Mouse (Mus musculus): ENCODE measurements around the gene Sec22b. TPM values are rescaled to one million over a fixed set of nuclear protein-coding genes. Genes with fewer than 3 reads are reported as not detected.

Sec22b gene
- polyA plus RNA-seq, 1 experiment = 65.8 TPM

GRCm38 (mm10) chr3:97972707-97973106 lies 71.7 kb downstream of the Sec22b start:
- DNase-seq (ENCODE audit: extremely low spot score in 1 of 2, low spot score in 1 of 2) = no peak

Other genes starting within 250 kb of the Sec22b start
- 25.0 and 26.1 TPM in 2 replicates for gene Prkab2, start 243.0 kb upstream of the Sec22b start, polyA plus RNA-seq (2012; rRNA removed)
- not detected in 2 replicates for gene Gm17651, start 226.5 kb upstream of the Sec22b start, polyA plus RNA-seq (2012; rRNA removed)
- 108 and 109 TPM in 2 replicates for gene Pde4dip, start 12.5 kb upstream of the Sec22b start, polyA plus RNA-seq (2012; rRNA removed)
- 12.4 and 14.5 TPM in 2 replicates for gene Notch2, start 112.3 kb downstream of the Sec22b start, polyA plus RNA-seq (2012; rRNA removed)